ENCODE assay signal across 9 mouse cellular contexts in the genomic region with DNA sequence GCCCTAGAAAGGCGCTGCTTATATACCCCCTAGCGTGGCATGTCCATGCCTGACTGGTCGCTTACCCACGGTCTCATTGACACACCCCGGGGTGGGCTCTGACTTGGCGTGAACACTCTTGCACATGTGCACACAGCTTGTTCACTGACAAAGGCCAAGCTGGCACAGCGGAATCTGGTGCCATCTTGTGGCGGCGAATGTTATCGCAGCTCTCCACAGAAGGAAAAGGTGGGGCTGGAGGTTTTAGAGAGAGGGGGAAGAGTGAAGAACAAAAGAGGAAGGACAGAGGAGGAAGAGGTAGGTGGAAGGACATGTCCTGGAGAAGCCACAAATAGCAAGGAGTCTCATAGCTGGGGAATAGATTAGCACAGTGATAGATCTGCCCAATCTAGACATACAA. TPM values are rescaled to one million over a fixed set of nuclear protein-coding genes. Genes with fewer than 3 reads are reported as not detected.
A peak's percentile ranks its signal among the peaks of the same experiment; 100 is the strongest.
DNase-seq lines count a peak whose midpoint lies in the region; ATAC-seq and TF ChIP-seq lines count a peak whose summit lies in the region.
"Had no signal": no experiment of that assay in that cellular context is flagged by ENCODE, and none has a peak within 500 bp of the region (broad histone marks: within the 10 kb centered on the region; RNA-seq: fewer than 3 reads in every experiment).

No protein-coding gene starts in this region.

- H3K4me2 ChIP-seq in intestine, postnatal 0 days (replicated peaks; ENCODE audit: low read depth), result no peak overlapping the region; the same call in 1 of the 2 replicates
- H3K4me2 ChIP-seq in intestine, embryonic 16.5 days (ENCODE audit: low read depth, low read length), result no peak overlapping the region
- peak overlapping the region; percentile 40 for H3K4me2 ChIP-seq in hindbrain, embryonic 15.5 days
- H3K4me2 ChIP-seq: stomach, embryonic 15.5 days had no signal

- no peak overlapping the region for H3K4me3 ChIP-seq in intestine, postnatal 0 days (ENCODE audit: low read depth, low read length)
- H3K4me3 ChIP-seq in intestine, embryonic 16.5 days (ENCODE audit: low read length), result no peak overlapping the region
- peak overlapping the region; percentile 28 for H3K4me3 ChIP-seq in hindbrain, embryonic 15.5 days
- H3K4me3 ChIP-seq: stomach, embryonic 15.5 days had no signal

- no peaks in the 10 kb centered on the region for H3K36me3 ChIP-seq in intestine, postnatal 0 days (ENCODE audit: control insufficient read depth, insufficient read depth)
- no peaks in the 10 kb centered on the region for H3K36me3 ChIP-seq in intestine, embryonic 16.5 days (ENCODE audit: control insufficient read depth, insufficient read depth, low read length)
- no peaks in the 10 kb centered on the region for H3K36me3 ChIP-seq in hindbrain, embryonic 15.5 days
- H3K36me3 ChIP-seq: stomach, embryonic 15.5 days had no signal

- H3K9me3 ChIP-seq in intestine, postnatal 0 days (ENCODE audit: control insufficient read depth), result no peaks in the 10 kb centered on the region
- peaks cover 8% of the 10 kb centered on the region for H3K9me3 ChIP-seq in intestine, embryonic 16.5 days (ENCODE audit: control insufficient read depth, low read length)
- H3K9me3 ChIP-seq in hindbrain, embryonic 15.5 days, result no peaks in the 10 kb centered on the region
- H3K9me3 ChIP-seq: stomach, embryonic 15.5 days had no signal

- no peaks in the 10 kb centered on the region for H3K4me1 ChIP-seq in intestine, postnatal 0 days (replicated peaks; ENCODE audit: control insufficient read depth, insufficient read depth, low read length)
- no peaks in the 10 kb centered on the region for H3K4me1 ChIP-seq in intestine, embryonic 16.5 days (ENCODE audit: control insufficient read depth, insufficient read depth, low read length)
- H3K4me1 ChIP-seq in hindbrain, embryonic 15.5 days (replicated peaks), result no peaks in the 10 kb centered on the region
- H3K4me1 ChIP-seq: stomach, embryonic 15.5 days had no signal

- intact Hi-C loops in left cerebral cortex, postnatal 4 days (cut with DNase I), result no loop called here

- no peak overlapping the region for H3K27ac ChIP-seq in intestine, postnatal 0 days (ENCODE audit: low read depth, low read length)
- no peak overlapping the region for H3K27ac ChIP-seq in intestine, embryonic 16.5 days (ENCODE audit: low read length)
- no peak overlapping the region for H3K27ac ChIP-seq in hindbrain, embryonic 15.5 days (replicated peaks)
- H3K27ac ChIP-seq: stomach, embryonic 15.5 days had no signal

- ATAC-seq in intestine, postnatal 0 days, result no peak
- ATAC-seq in intestine, embryonic 16.5 days, result no peak
- peak; percentile 83 for ATAC-seq in hindbrain, embryonic 15.5 days (ENCODE audit: low FRiP score, low read depth)
- ATAC-seq in monocyte, adult 5-6 weeks (replicated peaks; ENCODE audit: insufficient number of reproducible peaks, low FRiP score, low TSS enrichment, poor library complexity, severe bottlenecking), result peak; percentile 98

- WGBS in intestine, postnatal 0 days, result 39% methylated on average over 10 of the region's 10 CpGs
- WGBS in intestine, embryonic 16.5 days, result 39% methylated on average over 10 of the region's 10 CpGs
- WGBS in hindbrain, embryonic 15.5 days, result 26% methylated on average over 10 of the region's 10 CpGs

- no peaks in the 10 kb centered on the region for H3K27me3 ChIP-seq in intestine, postnatal 0 days (replicated peaks; ENCODE audit: control insufficient read depth, insufficient read depth, low read length)
- H3K27me3 ChIP-seq in intestine, embryonic 16.5 days (replicated peaks; ENCODE audit: control insufficient read depth, insufficient read depth, low read length), result no peaks in the 10 kb centered on the region
- H3K27me3 ChIP-seq in hindbrain, embryonic 15.5 days, result no peaks in the 10 kb centered on the region
- H3K27me3 ChIP-seq: stomach, embryonic 15.5 days had no signal

- H3K9ac ChIP-seq in intestine, postnatal 0 days (ENCODE audit: low read depth, low read length), result no peak overlapping the region
- H3K9ac ChIP-seq in intestine, embryonic 16.5 days (ENCODE audit: low read depth, low read length), result no peak overlapping the region
- H3K9ac ChIP-seq in hindbrain, embryonic 15.5 days, result no peak overlapping the region
- H3K9ac ChIP-seq: stomach, embryonic 15.5 days had no signal

- peak; percentile 92 for TF ChIP-seq CTCF in intestine, postnatal 0 days (IDR thresholded peaks at IDR 0.05; ENCODE audit: low read depth)

- peak; percentile 89 for DNase-seq in cerebellum, adult 8-10 months
- DNase-seq in frontal cortex, postnatal 14 days (ENCODE audit: low spot score in 2 of 2), result peak; percentile 74 to 85
- peak; percentile 88 for DNase-seq in left cerebral cortex, postnatal 4 days
- DNase-seq in spleen, postnatal 4 days (ENCODE audit: low spot score in 2 of 2), result peak; percentile 68 to 87

RNA-seq across cellular contexts. Expression of a gene that starts 18.1 kb away (rescaled TPM):
- 18.2 and 19.1 TPM in 2 replicates for polyA plus RNA-seq in intestine, postnatal 0 days (2015; fragmentation: Nextera tagmentation; extraction: Ambion mirVana)
- polyA plus RNA-seq in intestine, embryonic 16.5 days (2015; fragmentation: Nextera tagmentation; extraction: Ambion mirVana), result 44.1 and 48.8 TPM in 2 replicates
- 40.5 and 44.3 TPM in 2 replicates for polyA plus RNA-seq in hindbrain, embryonic 15.5 days (2015; fragmentation: Nextera tagmentation; extraction: Ambion mirVana)
- 10 to 100 TPM; 23.3 to 24.3 TPM for total RNA-seq in left cerebral cortex, postnatal 4 days (2021)
- total RNA-seq in monocyte, adult 5-6 weeks (2017), result 16.4 to 26.9 TPM (median 19.6 TPM) in 3 replicates

RNA-seq across cellular contexts. Expression of a gene that starts 28.9 kb away (rescaled TPM):
- polyA plus RNA-seq in intestine, postnatal 0 days (2015; fragmentation: Nextera tagmentation; extraction: Ambion mirVana), result 26.0 and 26.7 TPM in 2 replicates
- polyA plus RNA-seq in intestine, embryonic 16.5 days (2015; fragmentation: Nextera tagmentation; extraction: Ambion mirVana), result 44.5 and 54.0 TPM in 2 replicates
- polyA plus RNA-seq in hindbrain, embryonic 15.5 days (2015; fragmentation: Nextera tagmentation; extraction: Ambion mirVana), result 598 and 652 TPM in 2 replicates
- 100 to 1,000 TPM; 238 to 239 TPM for total RNA-seq in left cerebral cortex, postnatal 4 days (2021)
- 4.8 TPM in 1 of 3 replicates, not detected in the others for total RNA-seq in monocyte, adult 5-6 weeks (2017)

RNA-seq across cellular contexts. Expression of a gene that starts 41.4 kb away (rescaled TPM):
- polyA plus RNA-seq in intestine, postnatal 0 days (2015; fragmentation: Nextera tagmentation; extraction: Ambion mirVana), result 0.10 TPM in 2 replicates
- polyA plus RNA-seq in intestine, embryonic 16.5 days (2015; fragmentation: Nextera tagmentation; extraction: Ambion mirVana), result 0.17 and 0.22 TPM in 2 replicates
- 6.2 TPM in 2 replicates for polyA plus RNA-seq in hindbrain, embryonic 15.5 days (2015; fragmentation: Nextera tagmentation; extraction: Ambion mirVana)
- total RNA-seq in left cerebral cortex, postnatal 4 days (2021), result 10 to 100 TPM; 40.4 to 41.3 TPM
- 8.2 to 9.5 TPM (median 8.4 TPM) in 3 replicates for total RNA-seq in monocyte, adult 5-6 weeks (2017)

Comparison
In these comparisons a context has a peak if more than half of its experiments do, and no peak if none do; other contexts are left out.
1. ATAC-seq: peak in hindbrain, embryonic 15.5 days (single experiment) and monocyte, adult 5-6 weeks (single experiment); none in intestine, postnatal 0 days (single experiment) and intestine, embryonic 16.5 days (single experiment).
2. RNA of a gene that starts 28.9 kb away (polyA plus RNA-seq): 598 to 652 TPM in hindbrain, embryonic 15.5 days; 44.5 to 54.0 TPM in intestine, embryonic 16.5 days and 26.0 to 26.7 TPM in intestine, postnatal 0 days; every median in the first group is over 10 times any median in the second.
3. Peak in every context shown above with its lines, with median percentiles within 50 percentile points of each other: DNase-seq.